30 mouse cellular contexts compared by ENCODE assay signal in genomic region chr5:65987004-65987403, GRCm38 (mm10). TPM values are rescaled to one million over a fixed set of nuclear protein-coding genes. Genes with fewer than 3 reads are reported as not detected.
"Had no signal": no experiment of that assay in that cellular context is flagged by ENCODE, and none has a peak within 500 bp of the region (broad histone marks: within the 10 kb centered on the region; RNA-seq: fewer than 3 reads in every experiment).

No protein-coding gene starts in this region.

RNA-seq across cellular contexts. Expression of gene 9130230L23Rik, which starts 17.1 kb away (rescaled TPM):
- total RNA-seq: heart, postnatal 10 days; heart, postnatal 14 days; heart, postnatal 25 days; heart, postnatal 36 days; heart, postnatal 4 days; hematopoietic stem cell, adult 5-6 weeks; hindbrain, postnatal 0 days; layer of hippocampus, adult 18-20 months; layer of hippocampus, adult 2 months; layer of hippocampus, adult 8-10 months; layer of hippocampus, postnatal 10 days; layer of hippocampus, postnatal 25 days; layer of hippocampus, postnatal 36 days; left cerebral cortex, adult 18-20 months; left cerebral cortex, adult 2 months; left cerebral cortex, adult 8-10 months had no signal
- polyA plus RNA-seq: heart, embryonic 13.5 days; hindbrain, embryonic 12.5 days; hindbrain, embryonic 14.5 days; hindbrain, embryonic 15.5 days; hindbrain, postnatal 0 days had no signal

RNA-seq across cellular contexts. Expression of gene Chrna9, which starts 52.3 kb away (rescaled TPM):
- total RNA-seq: heart, postnatal 36 days; hematopoietic stem cell, adult 5-6 weeks; hindbrain, postnatal 0 days; layer of hippocampus, adult 18-20 months; layer of hippocampus, adult 2 months; layer of hippocampus, adult 8-10 months; layer of hippocampus, postnatal 10 days; layer of hippocampus, postnatal 14 days; layer of hippocampus, postnatal 25 days; layer of hippocampus, postnatal 36 days; left cerebral cortex, adult 18-20 months; left cerebral cortex, adult 2 months; left cerebral cortex, adult 8-10 months had no signal
- polyA plus RNA-seq: heart, embryonic 11.5 days; heart, embryonic 13.5 days; heart, embryonic 14.5 days; heart, postnatal 0 days; hindbrain, embryonic 13.5 days; hindbrain, embryonic 14.5 days; hindbrain, embryonic 15.5 days; hindbrain, embryonic 16.5 days; hindbrain, postnatal 0 days; intestine, embryonic 14.5 days; intestine, embryonic 15.5 days; intestine, embryonic 16.5 days; kidney, adult 2 months had no signal
